Mouse (Mus musculus) midbrain, embryonic 11.5 days (tissue): Measurements from ENCODE around the gene A430078G23Rik. TPM values are rescaled to one million over a fixed set of nuclear protein-coding genes. Genes with fewer than 3 reads are reported as not detected.
"Not testable (repeated sequence)": the region's sequence is repeated elsewhere in the genome, so short reads cannot be mapped to it uniquely, and the experiment has no call there.

Source experiments
- ATAC-seq: fragments of 200-750 bp; cut with Nextera tagmentation; 2 replicates; pipeline ENCODE4 v1.8.0; 2017; ENCODE audit warnings: moderate TSS enrichment, moderate library complexity; ENCODE audit not compliant: low FRiP score
- DNase-seq: peaks from one replicate; pipeline ENCODE4 v3.0.0; 2015; ENCODE audit warnings: low spot score; ENCODE audit errors: missing footprints
- H3K27ac ChIP-seq: fragments of 300-500 bp; sonication (generic); 2 replicates; pipeline ENCODE4 v1.5.1; 2014; ENCODE audit warnings: low read depth, low read length
- H3K27me3 ChIP-seq: fragments of 300-500 bp; sonication (generic); 2 replicates; pipeline ENCODE4 v1.6.1; 2014; ENCODE audit warnings: mild to moderate bottlenecking, low read length, moderate library complexity, mixed read lengths; ENCODE audit not compliant: control insufficient read depth, insufficient read depth
- H3K36me3 ChIP-seq: fragments of 300-500 bp; sonication (generic); 2 replicates; pipeline ENCODE4 v1.6.1; 2014; ENCODE audit warnings: mild to moderate bottlenecking, low read length, moderate library complexity, mixed read lengths; ENCODE audit not compliant: control insufficient read depth, insufficient read depth
- H3K4me1 ChIP-seq: fragments of 300-500 bp; sonication (generic); 2 replicates; pipeline ENCODE4 v1.6.1; 2014; ENCODE audit warnings: low read length; ENCODE audit not compliant: control insufficient read depth, insufficient read depth
- H3K4me2 ChIP-seq: fragments of 300-500 bp; sonication (generic); 2 replicates; pipeline ENCODE4 v1.6.1; 2014; ENCODE audit warnings: mild to moderate bottlenecking, moderate library complexity
- H3K4me3 ChIP-seq: fragments of 300-500 bp; sonication (generic); 2 replicates; pipeline ENCODE4 v1.5.1; 2014; ENCODE audit warnings: low read depth, low read length
- H3K9ac ChIP-seq: fragments of 300-500 bp; sonication (generic); 2 replicates; pipeline ENCODE4 v1.6.1; 2014; ENCODE audit warnings: low read length
- H3K9me3 ChIP-seq: fragments of 300-500 bp; sonication (generic); 2 replicates; pipeline ENCODE4 v1.6.1; 2016; ENCODE audit warnings: low read length; ENCODE audit not compliant: control insufficient read depth
- WGBS: fragments of 180-500 bp; shearing (Covaris S2); extraction: QIAGEN DNeasy Blood & Tissue Kit; methylation state at CpG from one replicate; pipeline ENCODE4 v1.1.7; 2014; 5-methylcytosine and 5-hydroxymethylcytosine counted together
- polyA plus RNA-seq: library from polyadenylated mRNA; unstranded; fragments of >200 nt; fragmentation: Nextera tagmentation; extraction: Ambion mirVana; gene quantifications from 2 replicates; pipeline ENCODE4 v1.2.1, GENCODE M21; 2014

Gene A430078G23Rik
- polyA plus RNA-seq, 1 experiment from 2014 or later: not detected

DNA sequence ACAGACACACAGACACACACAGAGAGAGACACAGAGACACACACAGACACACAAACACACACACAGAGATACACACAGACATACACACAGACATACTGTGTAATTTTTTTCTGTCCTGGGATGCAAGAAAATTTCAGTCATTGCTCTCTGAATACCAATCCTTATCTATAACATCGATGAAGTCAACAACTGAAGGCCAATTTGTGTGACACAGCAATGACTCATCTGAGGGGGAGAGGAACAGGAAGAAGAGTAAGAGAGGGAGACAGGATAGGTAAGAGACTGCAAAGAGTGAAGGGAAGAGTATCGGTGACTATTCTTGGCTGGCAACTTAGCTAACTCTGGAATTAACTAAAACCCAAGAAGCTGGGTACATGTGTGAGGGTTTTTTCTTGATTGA lies 29.0 kb upstream of the A430078G23Rik start:
- Histone ChIP-seq H3K4me3 (no peak overlapping the region), H3K27ac (no peak overlapping the region), H3K4me1 (no peaks in the 10 kb centered on the region), H3K27me3 (no peaks in the 10 kb centered on the region), H3K4me2 (no peak overlapping the region), H3K9me3 (no peaks in the 10 kb centered on the region), H3K36me3 (no peaks in the 10 kb centered on the region), H3K9ac (no peak overlapping the region)
- DNase-seq (no peak), ATAC-seq (no peak)
- WGBS: 88% methylated on average over 2 of the region's 2 CpGs

- Histone ChIP-seq H3K9ac (no peak overlapping the region), H3K4me2 (no peak overlapping the region), H3K4me1 (no peaks in the 10 kb centered on the region), H3K4me3 (no peak overlapping the region), H3K27me3 (no peaks in the 10 kb centered on the region), H3K27ac (no peak overlapping the region), H3K9me3 (no peaks in the 10 kb centered on the region), H3K36me3 (no peaks in the 10 kb centered on the region)
- DNase-seq (no peak), ATAC-seq (no peak)
- WGBS: 79% methylated on average over 1 of the region's 1 CpGs
Measured at GRCm38 (mm10) chr8:3327056-3327455, 26.2 kb upstream of the A430078G23Rik start.

GRCm38 (mm10) chr8:3327538-3328245 lies 25.5 kb upstream of the A430078G23Rik start:
- Histone ChIP-seq H3K36me3 (no peaks in the 10 kb centered on the region), H3K4me3 (no peak overlapping the region), H3K9ac (no peak overlapping the region), H3K4me1 (no peaks in the 10 kb centered on the region), H3K27me3 (no peaks in the 10 kb centered on the region), H3K27ac (no peak overlapping the region), H3K4me2 (no peak overlapping the region), H3K9me3 (no peaks in the 10 kb centered on the region)
- DNase-seq (no peak), ATAC-seq (no peak)
- WGBS: 80% methylated on average over 8 of the region's 8 CpGs

GRCm38 (mm10) chr8:3330662-3331061 lies 22.6 kb upstream of the A430078G23Rik start:
- Histone ChIP-seq H3K9me3 (no peaks in the 10 kb centered on the region), H3K4me3 (no peak overlapping the region), H3K4me1 (no peaks in the 10 kb centered on the region), H3K36me3 (no peaks in the 10 kb centered on the region), H3K9ac (no peak overlapping the region), H3K27ac (no peak overlapping the region), H3K4me2 (no peak overlapping the region), H3K27me3 (no peaks in the 10 kb centered on the region)
- peak; percentile 54; the same call in 1 of the 2 replicates for ATAC-seq
- 51% methylated on average over 6 of the region's 6 CpGs for WGBS
- DNase-seq: peak; percentile 91

GRCm38 (mm10) chr8:3331692-3332091 lies 21.5 kb upstream of the A430078G23Rik start:
- Histone ChIP-seq H3K4me1 (no peaks in the 10 kb centered on the region), H3K36me3 (no peaks in the 10 kb centered on the region), H3K27me3 (no peaks in the 10 kb centered on the region), H3K4me2 (no peak overlapping the region), H3K9ac (no peak overlapping the region), H3K27ac (no peak overlapping the region), H3K9me3 (no peaks in the 10 kb centered on the region), H3K4me3 (no peak overlapping the region)
- DNase-seq (no peak), ATAC-seq (no peak; the same call in 1 of the 2 replicates)
- WGBS: 82% methylated on average over 2 of the region's 2 CpGs

- Histone ChIP-seq H3K4me1 (no peaks in the 10 kb centered on the region), H3K27ac (no peak overlapping the region), H3K4me3 (no peak overlapping the region), H3K36me3 (no peaks in the 10 kb centered on the region), H3K9ac (no peak overlapping the region), H3K9me3 (no peaks in the 10 kb centered on the region), H3K27me3 (no peaks in the 10 kb centered on the region), H3K4me2 (no peak overlapping the region)
- 68% methylated on average over 1 of the region's 1 CpGs for WGBS
- DNase-seq (no peak), ATAC-seq (no peak)
Measured at GRCm38 (mm10) chr8:3335881-3336280, 17.3 kb upstream of the A430078G23Rik start.

- no peaks in the 10 kb centered on the region for H3K27me3 ChIP-seq
- H3K4me2 ChIP-seq: no peak overlapping the region
- 63% methylated on average over 9 of the region's 9 CpGs for WGBS
- H3K4me3 ChIP-seq: no peak overlapping the region
- H3K36me3 ChIP-seq: no peaks in the 10 kb centered on the region
- no peak overlapping the region for H3K27ac ChIP-seq
- ATAC-seq (peak; percentile 59), DNase-seq (peak; percentile 86)
- no peaks in the 10 kb centered on the region for H3K4me1 ChIP-seq
- H3K9ac ChIP-seq: no peak overlapping the region
- H3K9me3 ChIP-seq: no peaks in the 10 kb centered on the region
Measured at GRCm38 (mm10) chr8:3336658-3337524, 16.3 kb upstream of the A430078G23Rik start.

DNA sequence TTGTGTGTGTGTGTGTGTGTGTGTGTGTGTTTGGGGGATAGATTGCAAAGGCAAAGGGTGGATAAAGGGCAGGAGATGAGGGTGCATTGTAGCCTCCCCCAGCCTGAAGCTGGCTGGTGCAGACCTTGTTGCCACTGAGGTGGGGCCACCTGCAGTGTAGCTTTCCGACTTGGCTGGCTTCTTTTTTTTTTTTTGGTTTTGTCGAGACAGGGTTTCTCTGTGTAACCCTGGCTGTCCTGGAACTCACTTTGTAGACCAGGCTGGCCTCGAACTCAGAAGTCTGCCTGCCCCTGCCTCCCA lies 15.7 kb upstream of the A430078G23Rik start:
- H3K36me3 ChIP-seq, H3K9ac ChIP-seq, ATAC-seq, H3K4me1 ChIP-seq, H3K27me3 ChIP-seq, H3K4me2 ChIP-seq, H3K9me3 ChIP-seq, H3K4me3 ChIP-seq, DNase-seq, H3K27ac ChIP-seq: not testable (repeated sequence)
- 89% methylated on average over 3 of the region's 3 CpGs for WGBS

- H3K4me1 ChIP-seq: no peaks in the 10 kb centered on the region
- H3K9me3 ChIP-seq: no peaks in the 10 kb centered on the region
- ATAC-seq (no peak), DNase-seq (no peak)
- H3K27ac ChIP-seq: no peak overlapping the region
- no peak overlapping the region for H3K4me3 ChIP-seq
- no peaks in the 10 kb centered on the region for H3K36me3 ChIP-seq
- no peak overlapping the region for H3K4me2 ChIP-seq
- no peak overlapping the region for H3K9ac ChIP-seq
- 92% methylated on average over 10 of the region's 11 CpGs for WGBS
- H3K27me3 ChIP-seq: no peaks in the 10 kb centered on the region
Measured at GRCm38 (mm10) chr8:3337971-3338370, 15.2 kb upstream of the A430078G23Rik start.
